Mouse (Mus musculus) left cerebral cortex, postnatal 4 days (tissue): Measurements from ENCODE around the gene Lrrc74a. TPM values are rescaled to one million over a fixed set of nuclear protein-coding genes. Genes with fewer than 3 reads are reported as not detected.

ENCODE experiments used
- DNase-seq: peaks from one replicate; pipeline ENCODE4 v3.0.0-alpha.2; 2022
- intact Hi-C: fragments of 180-260 bp; cut with DNase I; formaldehyde crosslinking; loops from one replicate; pipeline ENCODE4 v1.15.1; 2025
- total RNA-seq, 2 experiments: library from RNA; stranded (reverse); gene quantifications; 2 replicates each; pipeline ENCODE4 v1.2.3; 2021

Lrrc74a gene
- total RNA-seq, 2 experiments from 2014 or later = not detected

DNA sequence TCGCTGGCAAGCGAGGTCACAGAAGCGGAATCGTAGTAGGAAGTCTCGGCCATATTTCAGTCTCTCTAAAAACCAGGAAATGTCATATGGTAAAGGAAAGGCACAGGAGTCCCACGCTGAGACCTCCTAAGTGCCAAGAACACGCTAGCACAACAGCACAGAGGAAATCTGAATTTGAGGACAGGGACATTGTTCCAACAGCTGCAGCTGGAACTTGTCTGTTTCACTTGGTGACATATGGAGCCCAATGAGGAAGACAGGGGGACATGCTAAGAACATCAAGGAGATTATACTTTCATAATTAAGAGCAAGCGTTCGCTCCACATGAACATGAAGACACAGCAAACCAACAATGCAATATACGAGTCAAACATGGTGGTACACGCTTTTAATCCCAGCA, 17.2 kb upstream of the Lrrc74a start:
- DNase-seq = no peak
- intact Hi-C loops = no loop called here

DNA sequence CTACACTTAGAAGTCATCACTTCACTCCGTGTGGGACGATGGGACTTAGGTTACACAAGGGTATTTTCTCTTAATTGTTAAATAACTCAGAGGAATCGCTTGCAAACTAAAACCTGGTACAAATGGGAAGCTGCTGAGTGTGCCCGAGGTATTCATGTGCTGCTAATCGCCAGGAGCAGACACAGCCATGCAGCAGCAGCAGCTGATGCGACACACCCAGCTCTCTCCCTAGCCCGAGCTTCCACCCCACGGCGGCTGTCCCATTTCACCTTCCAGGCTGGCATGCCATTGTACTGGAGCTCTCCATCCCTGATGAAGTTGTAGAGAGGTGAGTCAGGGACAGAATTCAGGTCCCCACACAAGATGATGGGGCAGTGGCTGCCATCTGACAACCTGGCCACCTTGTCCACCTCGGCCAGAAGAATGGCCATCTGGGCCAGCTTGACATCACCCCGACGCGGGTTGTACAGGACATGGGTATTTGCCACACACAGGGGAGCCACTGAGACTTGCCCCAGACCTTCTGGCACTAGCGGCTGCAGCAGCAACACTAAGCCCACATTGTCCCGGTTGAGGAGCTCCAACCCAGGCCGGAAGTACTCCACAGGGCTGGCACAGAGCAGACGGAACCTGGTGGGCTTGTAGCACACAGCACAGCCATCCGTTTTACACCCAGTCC, 14.1 kb upstream of the Lrrc74a start:
- intact Hi-C loops = no loop called here
- DNase-seq = no peak

DNA sequence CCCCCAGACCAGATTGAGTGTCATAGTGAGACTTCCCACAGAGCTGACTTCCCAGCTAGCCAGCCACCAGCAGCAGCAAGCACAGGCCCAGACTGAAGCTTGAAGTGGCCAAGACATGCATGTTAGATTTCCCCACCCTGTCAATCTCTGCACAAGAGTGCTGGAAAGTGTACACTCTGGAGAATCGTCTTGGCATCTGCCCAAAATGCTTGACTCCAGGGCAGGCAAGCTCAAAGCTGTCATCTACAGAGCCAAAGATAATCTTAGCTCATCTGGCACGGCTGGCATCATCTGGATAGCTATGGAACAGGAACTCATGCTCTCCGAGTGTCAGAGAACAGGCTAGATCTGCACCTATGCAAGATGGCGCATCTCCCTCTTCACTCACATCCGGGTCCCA, 12.7 kb upstream of the Lrrc74a start:
- intact Hi-C loops = no loop called here

DNA sequence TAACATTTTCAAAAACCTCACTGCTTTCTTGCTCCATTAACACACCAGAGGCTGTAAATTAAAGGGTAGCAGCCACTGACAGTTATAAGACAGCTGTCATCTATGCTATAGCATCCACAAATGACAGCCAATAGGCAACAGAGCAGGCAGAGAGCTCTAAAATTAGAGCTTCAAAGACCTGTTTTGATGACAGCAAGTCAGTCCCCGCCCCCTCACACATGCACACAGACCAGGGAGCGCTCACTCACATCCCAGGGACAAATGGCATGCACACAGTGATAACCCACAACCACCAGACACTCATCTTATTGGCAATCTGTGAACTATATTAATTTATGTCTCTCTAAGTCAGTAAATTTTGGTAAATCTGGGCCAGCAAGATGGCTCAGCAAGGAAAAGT, 9.9 kb upstream of the Lrrc74a start:
- intact Hi-C loops = no loop called here
- DNase-seq = no peak

More for the DNA sequence above, 12.7 kb upstream of the Lrrc74a start:
- no peak for DNase-seq

DNA sequence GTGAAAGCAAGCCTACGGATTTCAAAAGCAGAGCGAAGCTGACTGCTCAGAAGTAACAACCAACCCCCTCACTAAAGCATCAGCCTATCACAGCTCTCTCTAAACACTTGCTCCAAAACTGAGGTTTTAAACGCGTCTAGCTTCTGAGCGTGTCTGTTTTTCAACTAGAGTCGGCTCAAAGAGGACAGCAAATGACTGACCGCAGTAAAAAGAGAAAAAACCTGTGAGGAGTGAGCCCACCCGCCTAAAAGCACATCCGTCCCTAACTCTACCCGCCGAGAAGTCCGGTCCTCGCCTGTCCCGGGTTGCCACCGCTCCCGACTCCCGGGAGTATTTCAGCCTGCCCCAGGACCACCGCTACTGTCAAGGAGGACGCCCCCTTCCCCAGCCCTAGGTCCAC, 8.5 kb upstream of the Lrrc74a start:
- intact Hi-C loops = no loop called here
- no peak for DNase-seq

DNA sequence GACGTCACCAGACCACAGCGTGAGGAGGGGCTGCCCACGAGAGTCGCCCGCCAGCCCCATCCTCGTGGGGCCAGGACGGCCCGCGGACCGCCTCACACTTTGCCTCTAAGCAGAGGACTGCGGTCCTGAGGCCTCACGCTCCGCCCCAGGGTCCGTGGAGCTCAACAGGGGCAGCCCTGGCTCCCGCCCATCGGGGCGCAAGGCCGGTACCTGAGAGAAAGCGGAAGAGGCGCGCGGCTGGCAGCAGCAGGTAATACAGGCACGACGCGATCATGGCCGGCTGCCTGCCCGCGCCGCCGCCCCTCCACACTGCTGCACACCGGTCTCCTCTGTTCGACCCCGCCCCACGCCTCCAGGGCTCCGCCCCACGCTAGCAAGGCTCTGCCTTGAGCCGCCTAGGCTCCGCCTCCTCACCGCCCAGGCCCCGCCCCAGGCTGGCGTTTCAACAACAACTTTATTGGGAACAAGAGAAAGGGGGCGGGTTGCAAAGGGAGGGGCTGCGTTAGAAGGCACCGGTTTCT, 8.0 kb upstream of the Lrrc74a start, which contains the start of gene Angel1:
TSS of gene Angel1 (minus strand) at position 341 of the 521 bp plus-strand sequence.
- intact Hi-C loops = no loop called here
- peak; percentile 99 for DNase-seq

DNA sequence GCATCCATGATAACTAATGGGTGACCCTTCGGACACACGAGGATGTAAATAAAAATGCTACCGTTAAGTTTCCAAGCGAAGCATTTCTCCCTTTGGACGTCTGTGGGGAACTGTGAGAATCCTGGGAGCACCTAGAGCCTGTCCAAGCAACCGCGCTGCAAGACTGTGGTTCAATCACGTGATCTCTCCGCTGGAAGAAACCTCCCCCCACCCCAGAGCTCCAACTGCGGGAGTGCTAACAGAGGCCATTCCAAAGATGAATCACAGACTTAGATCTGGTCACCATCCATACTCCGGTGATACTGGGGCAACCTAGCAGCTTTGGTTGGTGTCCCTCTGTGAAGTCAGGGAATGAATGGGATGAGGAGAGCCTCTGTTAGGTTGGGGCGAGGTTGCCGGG, 26.9 kb downstream of the Lrrc74a start:
- DNase-seq = no peak
- intact Hi-C loops = no loop called here

DNA sequence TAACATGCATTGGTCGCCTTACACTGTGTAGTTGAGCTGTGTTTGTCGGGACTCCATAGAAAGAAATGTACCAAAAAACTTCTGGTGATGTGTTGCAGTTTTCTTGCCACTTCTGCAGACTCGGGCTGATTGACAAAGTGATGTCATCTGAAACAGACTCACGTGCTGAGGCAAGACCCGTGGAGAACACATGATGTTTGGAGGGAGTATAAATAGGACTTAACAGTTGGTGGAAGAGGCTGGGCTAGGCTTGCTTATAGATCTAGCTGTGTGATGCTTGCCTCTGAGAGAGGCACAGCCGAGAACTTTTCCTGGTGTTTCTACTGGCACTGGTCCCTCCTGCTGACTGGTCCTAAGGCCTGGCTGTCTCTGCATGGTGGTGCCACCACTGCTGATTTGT, 29.9 kb downstream of the Lrrc74a start:
- intact Hi-C loops = no loop called here
- no peak for DNase-seq

DNA sequence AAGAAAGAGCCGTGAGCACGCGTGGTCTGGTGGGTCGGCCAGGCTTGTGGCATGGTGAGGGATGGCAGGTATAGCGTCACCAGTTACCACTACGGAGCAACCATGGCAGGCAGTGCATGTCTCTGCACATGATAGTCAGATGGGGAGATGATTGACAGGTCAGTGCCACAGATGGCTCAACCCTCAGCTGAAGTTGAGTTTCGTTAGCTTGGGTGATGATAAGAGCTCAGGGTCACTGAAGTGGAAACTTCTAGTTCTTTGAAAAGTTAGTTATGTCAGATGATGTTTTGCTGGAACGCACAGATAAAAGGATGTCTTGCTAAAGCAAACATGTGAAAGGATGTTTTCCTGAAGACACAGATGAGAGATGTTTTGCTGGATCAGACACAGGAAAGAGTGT, 32.3 kb downstream of the Lrrc74a start:
- intact Hi-C loops = loop anchor here (5.0 kb wide), 1 partner anchor 286 kb away; no protein-coding TSS in a partner anchor
- DNase-seq = no peak

DNA sequence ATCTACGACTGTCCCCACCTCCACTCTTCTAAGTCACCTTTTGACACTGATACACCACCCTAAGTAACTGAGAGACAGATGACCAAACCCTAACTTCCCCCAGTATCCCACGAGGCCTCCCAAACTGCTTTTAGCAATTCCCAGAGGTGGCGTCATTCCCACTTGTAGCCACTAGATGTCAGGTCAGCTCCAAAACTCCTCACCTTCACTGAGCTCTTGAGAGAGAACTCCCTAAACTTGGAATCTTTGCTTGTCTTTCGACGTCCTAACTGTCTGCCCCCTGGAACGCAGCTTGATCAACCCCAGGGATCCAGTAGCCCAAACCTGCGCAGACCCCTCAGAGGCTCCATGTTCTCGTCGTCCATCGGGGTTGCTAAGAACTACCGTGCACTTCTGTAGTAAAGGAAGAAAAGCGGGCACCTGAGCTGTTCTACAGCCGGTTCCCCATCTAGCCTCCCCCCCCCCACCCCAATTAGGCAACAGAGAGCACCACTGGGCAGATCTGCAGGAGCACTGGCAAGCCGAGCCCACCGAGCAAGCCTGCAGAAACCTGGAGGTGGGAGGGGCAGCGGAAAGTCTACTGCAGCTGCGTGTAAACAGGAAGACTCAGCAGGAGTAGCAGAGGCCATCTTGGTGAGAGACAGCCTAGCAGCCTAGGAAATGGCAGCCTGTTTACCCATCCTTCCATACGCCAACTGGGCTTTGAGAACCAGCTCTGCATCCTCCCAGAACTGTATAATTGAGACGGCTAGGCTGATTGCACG, 33.9 kb downstream of the Lrrc74a start:
- DNase-seq = peak; percentile 41
- intact Hi-C loops = loop anchor here (5.0 kb wide), 1 partner anchor 284 kb away; no protein-coding TSS in a partner anchor

DNA sequence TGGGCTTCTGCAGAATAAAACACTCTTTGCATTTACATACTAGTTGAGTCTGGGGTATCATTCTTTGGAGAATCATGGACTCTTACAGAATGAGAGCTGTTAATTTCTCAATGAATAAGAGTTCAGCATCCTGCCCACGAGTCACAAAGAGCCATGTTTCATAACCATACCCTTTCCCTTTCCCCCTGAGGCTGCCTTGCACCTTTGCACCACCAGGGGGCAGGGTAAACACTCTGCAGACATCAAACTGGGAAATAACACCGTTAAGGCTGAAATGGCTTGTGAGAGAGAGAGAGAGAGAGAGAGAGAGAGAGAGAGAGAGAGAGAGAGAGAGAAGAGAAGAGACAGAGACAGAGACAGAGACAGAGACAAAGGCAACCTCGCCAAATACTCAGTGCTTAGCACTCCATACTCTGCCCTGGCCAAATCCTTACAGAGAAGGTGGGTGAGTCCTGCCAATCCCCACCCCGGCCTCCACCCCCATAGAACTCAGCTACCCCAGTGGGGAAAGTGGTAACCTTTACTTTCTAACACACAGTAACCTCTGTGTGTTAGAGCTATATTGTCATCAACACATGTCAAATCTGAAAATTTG, 34.9 kb downstream of the Lrrc74a start:
- intact Hi-C loops = loop anchor here (5.0 kb wide), 1 partner anchor 283 kb away; no protein-coding TSS in a partner anchor

DNA sequence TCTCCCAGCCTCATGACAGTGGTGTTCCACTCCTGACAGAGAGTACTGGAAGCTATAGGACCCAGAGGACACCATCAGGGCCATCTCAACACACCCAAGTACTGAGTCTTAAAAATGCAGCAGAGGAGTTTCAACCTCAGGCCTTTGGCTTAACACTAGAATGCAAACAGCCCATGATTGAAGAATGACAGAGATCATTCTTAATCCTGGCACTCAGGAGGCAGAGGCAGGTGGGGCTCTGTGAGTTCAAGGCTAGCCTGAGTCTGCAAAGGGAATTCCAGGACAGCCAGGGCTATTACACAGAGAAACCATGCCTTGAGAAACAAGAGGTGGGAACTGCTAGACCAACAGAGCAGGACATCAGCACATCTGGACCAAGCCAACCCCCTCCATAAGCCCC, 35.6 kb downstream of the Lrrc74a start:
- intact Hi-C loops = loop anchor here (5.0 kb wide), 2 partner anchors 177 to 282 kb away; partner anchors contain the start of gene Cipc
- no peak for DNase-seq

More for the DNA sequence above, 34.9 kb downstream of the Lrrc74a start:
- peak; percentile 81 for DNase-seq

DNA sequence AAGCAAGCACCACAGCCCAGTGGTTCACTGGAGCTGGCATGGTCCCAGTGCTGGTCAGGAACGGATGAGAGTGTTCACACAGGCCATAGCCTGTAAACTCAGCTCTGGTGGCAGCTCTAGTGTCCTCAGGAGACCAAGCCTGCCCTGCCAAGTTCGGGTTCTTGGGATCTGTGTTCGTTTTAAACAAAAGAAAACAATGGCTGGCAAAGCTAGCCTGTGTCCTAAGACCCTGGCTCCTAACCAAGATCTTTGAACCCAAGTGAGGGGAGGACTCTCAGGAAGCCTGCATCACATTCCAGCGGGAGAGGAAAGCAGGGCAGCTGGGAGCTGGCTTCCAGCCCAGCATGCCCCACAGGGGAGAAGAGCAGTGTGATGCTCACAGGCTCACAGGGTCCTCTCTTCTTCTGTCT, 36.1 kb downstream of the Lrrc74a start:
- peak; percentile 69 for DNase-seq
- intact Hi-C loops = loop anchor here (5.0 kb wide), 1 partner anchor 177 kb away; the partner anchor contains the start of gene Cipc

DNA sequence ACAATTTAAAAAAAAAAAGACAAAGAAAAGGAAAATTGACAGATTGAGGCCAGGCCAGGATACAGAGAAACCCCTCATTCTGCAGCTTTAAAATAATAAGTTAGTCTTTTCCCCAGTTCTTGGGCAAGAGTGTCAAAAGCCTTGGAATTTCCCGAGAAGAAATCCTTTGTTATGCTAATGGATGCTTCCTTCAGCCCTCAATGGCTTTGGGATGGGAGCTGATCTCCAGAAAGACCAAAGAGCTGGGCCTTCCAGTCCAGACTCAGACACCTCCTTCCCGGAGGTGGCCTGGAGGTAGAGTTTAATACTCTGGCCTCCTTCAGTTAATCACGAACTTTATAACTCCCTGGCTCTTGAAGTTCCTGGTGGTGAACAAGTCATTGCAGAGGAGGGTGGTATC, 36.8 kb downstream of the Lrrc74a start:
- intact Hi-C loops = loop anchor here (5.0 kb wide), 1 partner anchor 176 kb away; the partner anchor contains the start of gene Cipc
- DNase-seq = no peak

DNA sequence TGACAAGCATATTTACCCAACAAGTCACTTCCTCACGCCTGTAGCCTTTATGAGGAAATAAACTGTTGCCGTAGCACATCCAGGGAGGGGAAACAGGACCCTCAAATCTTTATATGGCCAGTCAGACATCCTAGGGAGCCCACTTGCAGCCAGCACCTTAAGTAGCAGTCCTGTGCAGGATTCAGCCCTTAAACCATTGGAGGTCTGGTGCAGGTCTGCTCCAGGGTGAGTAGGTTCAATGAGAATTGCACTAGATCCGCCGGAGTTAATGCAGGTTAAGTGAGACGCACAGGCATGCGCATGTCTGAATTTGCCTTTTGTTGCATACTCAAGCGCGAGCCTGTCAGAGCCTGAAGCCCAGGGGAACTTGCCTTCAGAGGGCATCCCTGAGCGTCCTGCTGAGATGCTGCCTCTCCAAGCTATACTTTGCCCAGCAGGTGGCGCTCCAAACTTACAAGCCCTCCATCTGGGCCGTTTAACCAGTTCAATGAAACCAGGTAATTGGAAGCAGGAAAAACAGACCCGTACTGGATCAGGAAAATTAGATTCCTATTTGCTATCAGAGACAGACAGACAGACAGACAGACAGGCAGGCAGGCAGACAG, 37.8 kb downstream of the Lrrc74a start:
- intact Hi-C loops = loop anchor here (5.0 kb wide), 1 partner anchor 175 kb away; the partner anchor contains the start of gene Cipc
- peak; percentile 92 for DNase-seq

DNA sequence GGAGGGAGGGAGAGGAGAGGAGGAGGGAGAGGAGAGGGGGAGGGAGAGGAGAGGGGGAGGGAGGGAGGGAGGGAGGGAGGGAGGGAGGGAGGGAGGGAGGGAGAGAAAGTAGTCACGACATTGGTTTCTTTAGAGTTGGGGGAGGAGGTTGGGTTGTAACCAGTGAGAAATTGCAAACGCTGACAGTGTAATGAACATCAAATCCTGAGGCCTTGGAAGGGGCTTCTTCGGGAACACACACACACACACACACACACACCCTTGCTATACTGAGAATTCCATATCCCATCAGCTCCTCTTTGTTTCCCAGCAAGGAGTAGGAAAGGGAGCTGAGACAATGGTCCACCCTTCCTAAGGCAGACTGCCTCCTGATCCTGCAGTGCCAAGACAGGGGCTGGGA, 38.4 kb downstream of the Lrrc74a start:
- DNase-seq = no peak
- intact Hi-C loops = loop anchor here (5.0 kb wide), 1 partner anchor 175 kb away; the partner anchor contains the start of gene Cipc

DNA sequence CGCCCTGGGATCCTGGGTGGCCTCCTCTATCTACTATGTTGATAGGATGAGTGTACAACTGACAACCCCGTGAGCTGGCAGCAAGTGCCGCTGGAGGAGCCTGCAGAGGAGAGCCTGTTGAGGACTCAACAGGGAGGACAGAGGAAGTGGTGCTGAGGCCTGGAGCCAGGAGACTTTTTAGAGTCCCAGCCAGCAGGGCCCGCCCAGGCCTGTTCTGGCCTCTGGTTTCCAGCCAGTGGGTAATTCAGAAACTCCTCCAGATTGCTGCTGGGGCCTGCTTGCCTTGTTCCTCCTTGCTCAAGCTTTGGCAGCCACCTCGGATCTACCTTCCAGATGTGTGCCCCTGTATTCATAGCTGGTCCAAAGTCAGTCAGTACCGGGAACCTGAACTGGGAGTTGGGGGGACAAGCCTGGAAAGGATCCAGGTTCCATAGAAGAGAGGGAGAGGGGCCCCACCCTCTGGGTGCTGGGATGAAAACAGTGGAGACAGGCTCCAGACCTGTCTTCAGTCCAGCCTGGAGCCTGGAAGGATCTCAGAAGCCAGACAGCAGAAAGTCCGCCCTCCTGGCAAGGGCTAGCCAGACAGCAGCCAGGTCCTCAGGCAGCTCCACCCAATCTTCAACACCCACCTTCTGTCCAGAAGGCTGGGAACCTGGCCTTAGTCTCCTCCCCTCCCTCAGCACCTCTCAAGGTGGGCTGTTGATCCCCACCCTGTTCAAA, 41.6 kb downstream of the Lrrc74a start:
- no peak for DNase-seq
- intact Hi-C loops = no loop called here

DNA sequence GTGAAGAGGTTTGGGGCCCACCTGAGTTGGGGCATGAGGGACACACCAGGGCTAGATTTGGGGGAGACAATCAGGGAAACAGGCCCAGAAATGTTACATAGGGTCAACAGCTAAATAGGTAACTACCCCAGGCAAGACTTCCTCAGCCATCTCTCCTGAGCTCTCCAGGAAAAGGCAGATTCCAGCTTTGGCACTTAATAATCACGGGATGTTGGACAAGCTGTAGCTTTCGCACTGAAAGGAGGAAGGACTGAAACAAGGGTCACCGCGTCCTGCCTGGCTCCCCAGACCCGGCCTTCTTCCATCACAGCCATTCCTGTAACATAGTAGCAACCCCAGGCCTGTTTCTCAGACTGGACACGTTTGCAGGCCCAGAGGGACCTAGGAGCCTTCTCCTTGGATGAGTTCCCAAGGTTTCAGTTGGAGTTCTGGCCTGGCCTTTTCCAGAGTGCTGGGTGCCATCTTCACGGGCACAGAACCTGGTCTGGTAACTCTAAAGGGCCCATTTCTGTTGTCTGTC, 42.2 kb downstream of the Lrrc74a start:
- no peak for DNase-seq
- intact Hi-C loops = no loop called here

DNA sequence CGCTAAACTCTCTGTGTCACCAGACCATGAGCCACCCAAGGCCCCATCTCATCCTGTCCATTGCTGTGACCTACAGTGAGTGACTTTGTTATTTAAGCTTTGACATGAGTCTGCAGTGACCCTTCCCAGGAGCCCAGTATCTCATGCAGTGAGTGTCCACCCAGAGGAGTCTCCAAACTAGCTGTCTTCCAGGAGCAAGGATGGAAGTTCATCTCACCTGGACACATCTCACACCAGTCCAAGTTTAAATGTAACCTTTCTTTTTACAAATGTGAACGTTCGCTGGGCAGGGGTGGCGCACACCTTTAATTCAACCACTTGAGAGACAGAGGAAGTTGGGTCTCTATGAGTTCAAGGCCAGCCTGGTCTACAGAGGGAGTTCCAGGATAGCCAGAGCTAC, 44.4 kb downstream of the Lrrc74a start:
- intact Hi-C loops = no loop called here
- no peak for DNase-seq
